In the genomic region with DNA sequence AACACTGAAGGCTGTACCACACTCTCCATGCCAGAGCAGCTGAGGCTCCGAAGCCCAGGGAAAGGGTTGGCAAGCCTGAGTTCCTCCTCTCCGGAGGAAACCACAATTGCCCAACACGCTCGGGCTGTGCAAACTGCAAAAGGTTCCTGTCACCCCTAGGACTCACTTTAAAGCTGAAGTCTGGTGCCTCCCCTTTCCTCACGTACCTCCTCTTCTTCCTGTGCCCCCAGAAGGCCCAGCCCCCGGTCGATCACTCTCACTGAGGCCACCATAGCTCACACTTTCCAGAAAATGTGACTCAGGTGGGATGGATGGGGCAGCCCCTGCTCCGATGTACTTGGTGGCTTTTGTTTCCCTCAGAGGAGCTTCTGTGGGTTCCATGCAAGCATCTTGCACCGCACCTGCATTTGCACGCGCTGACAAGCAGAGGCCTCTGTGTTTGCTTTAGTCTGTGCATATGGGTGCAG, we compare ENCODE assay signal across 13 mouse cellular contexts. TPM values are rescaled to one million over a fixed set of nuclear protein-coding genes. Genes with fewer than 3 reads are reported as not detected.
A peak's percentile ranks its signal among the peaks of the same experiment; 100 is the strongest.
DNase-seq lines count a peak whose midpoint lies in the region; ATAC-seq lines count a peak whose summit lies in the region.
"Had no signal": no experiment of that assay in that cellular context is flagged by ENCODE, and none has a peak within 500 bp of the region (broad histone marks: within the 10 kb centered on the region; RNA-seq: fewer than 3 reads in every experiment).

A gene (minus strand): TSS at position 137 of the 467 bp plus-strand sequence.

- 79% methylated on average over 11 of the region's 11 CpGs for WGBS in forebrain, embryonic 15.5 days
- WGBS in neural tube, embryonic 15.5 days: 81% methylated on average over 11 of the region's 11 CpGs

- H3K9ac ChIP-seq in forebrain, embryonic 15.5 days (replicated peaks): no peak within 1 kb of the TSS
- H3K9ac ChIP-seq in neural tube, embryonic 15.5 days (replicated peaks): no peak within 1 kb of the TSS
- H3K9ac ChIP-seq: embryonic facial prominence, embryonic 13.5 days; heart, embryonic 13.5 days had no signal

- H3K36me3 ChIP-seq in forebrain, embryonic 15.5 days: no peaks in the 10 kb centered on the region
- no peaks in the 10 kb centered on the region for H3K36me3 ChIP-seq in neural tube, embryonic 15.5 days
- H3K36me3 ChIP-seq: embryonic facial prominence, embryonic 13.5 days; G1E; heart, embryonic 13.5 days; midbrain, embryonic 10.5 days had no signal

- no peaks in the 10 kb centered on the region for H3K4me1 ChIP-seq in forebrain, embryonic 15.5 days
- no peaks in the 10 kb centered on the region for H3K4me1 ChIP-seq in neural tube, embryonic 15.5 days
- H3K4me1 ChIP-seq: embryonic facial prominence, embryonic 13.5 days; heart, embryonic 13.5 days; midbrain, embryonic 10.5 days had no signal

- no peak within 1 kb of the TSS for H3K4me2 ChIP-seq in forebrain, embryonic 15.5 days (replicated peaks)
- H3K4me2 ChIP-seq in neural tube, embryonic 15.5 days: no peak within 1 kb of the TSS
- H3K4me2 ChIP-seq: embryonic facial prominence, embryonic 13.5 days; heart, embryonic 13.5 days had no signal

- intact Hi-C loops in heart, postnatal 10 days (cut with DNase I): no loop called here

- H3K27ac ChIP-seq in forebrain, embryonic 15.5 days (replicated peaks): no peak within 1 kb of the TSS
- H3K27ac ChIP-seq in neural tube, embryonic 15.5 days (replicated peaks): no peak within 1 kb of the TSS
- H3K27ac ChIP-seq: embryonic facial prominence, embryonic 13.5 days; heart, embryonic 13.5 days; midbrain, embryonic 10.5 days had no signal

- DNase-seq in heart, postnatal 10 days: peak; percentile 12 to 17
- no peak for DNase-seq in heart, postnatal 4 days
- DNase-seq in lung, postnatal 36 days: peak; percentile 55
- DNase-seq in thymus, postnatal 0 days (ENCODE audit: low spot score): peak; percentile 85
- no peak for DNase-seq in neural tube, embryonic 10.5 days (ENCODE audit: extremely low spot score, low spot score)
- DNase-seq: layer of hippocampus, postnatal 36 days had no signal

- peak; percentile 87 for ATAC-seq in common myeloid progenitor, adult 5-6 weeks (replicated peaks; ENCODE audit: low read depth, poor library complexity, severe bottlenecking)
- ATAC-seq in forebrain, embryonic 15.5 days (replicated peaks): no peak
- ATAC-seq in neural tube, embryonic 15.5 days (ENCODE audit: low FRiP score): no peak

- H3K4me3 ChIP-seq in forebrain, embryonic 15.5 days: no peak within 1 kb of the TSS
- no peak within 1 kb of the TSS for H3K4me3 ChIP-seq in neural tube, embryonic 15.5 days (replicated peaks)
- H3K4me3 ChIP-seq: embryonic facial prominence, embryonic 13.5 days; heart, embryonic 13.5 days; midbrain, embryonic 10.5 days had no signal

- H3K9me3 ChIP-seq in forebrain, embryonic 15.5 days: no peaks in the 10 kb centered on the region
- H3K9me3 ChIP-seq in neural tube, embryonic 15.5 days (replicated peaks): no peaks in the 10 kb centered on the region
- H3K9me3 ChIP-seq: embryonic facial prominence, embryonic 13.5 days; G1E; heart, embryonic 13.5 days; midbrain, embryonic 10.5 days had no signal

- no peaks in the 10 kb centered on the region for H3K27me3 ChIP-seq in forebrain, embryonic 15.5 days
- H3K27me3 ChIP-seq in neural tube, embryonic 15.5 days (replicated peaks): no peaks in the 10 kb centered on the region
- H3K27me3 ChIP-seq: embryonic facial prominence, embryonic 13.5 days; heart, embryonic 13.5 days had no signal

RNA-seq across cellular contexts. Expression of the gene that starts here (rescaled TPM):
- not detected for total RNA-seq in heart, postnatal 10 days (2021)
- total RNA-seq in heart, postnatal 4 days (2021): not detected
- total RNA-seq in common myeloid progenitor, adult 5-6 weeks (2017): 7.2 and 9.0 TPM in 2 replicates
- polyA plus RNA-seq in thymus, postnatal 0 days (2015; fragmentation: Nextera tagmentation; extraction: Ambion mirVana): 3.4 and 4.7 TPM in 2 replicates
- not detected in 2 replicates for polyA plus RNA-seq in forebrain, embryonic 15.5 days (2015; fragmentation: Nextera tagmentation; extraction: Ambion mirVana)
- 0.37 TPM in 1 of 2 replicates, not detected in the other for polyA plus RNA-seq in neural tube, embryonic 15.5 days (2015; fragmentation: Nextera tagmentation; extraction: Ambion mirVana)
- total RNA-seq: layer of hippocampus, postnatal 36 days had no signal
- polyA plus RNA-seq: embryonic facial prominence, embryonic 13.5 days had no signal

Comparison
In these comparisons a context has a peak if more than half of its experiments do, and no peak if none do; other contexts are left out.
1. Peak in DNase-seq in heart, postnatal 10 days; RNA of the gene not detected or under 1 TPM.
2. DNase-seq: peak in lung, postnatal 36 days (single experiment) and thymus, postnatal 0 days (single experiment); none in heart, postnatal 4 days (single experiment) and neural tube, embryonic 10.5 days (single experiment).